Mouse (Mus musculus) megakaryocyte-erythroid progenitor cell, adult 5-6 weeks (primary cell): ENCODE data around the gene Colgalt2. TPM values are rescaled to one million over a fixed set of nuclear protein-coding genes. Genes with fewer than 3 reads are reported as not detected.

Experiments used
- ATAC-seq: replicated peaks from 2 replicates; pipeline ENCODE4 v1.8.0; 2016; ENCODE audit warnings: mild to moderate bottlenecking, inconsistent platforms; ENCODE audit not compliant: severe bottlenecking, poor library complexity, low FRiP score, low TSS enrichment
- total RNA-seq, 2 experiments: library from RNA; stranded (forward) in 1 of 2; stranded (reverse) in 1 of 2; fragments of 200-1000, 215-1000 nt in 1 of 2; fragments of >200 nt in 1 of 2; fragmentation: Nextera tagmentation in 1 of 2; gene quantifications; 2 replicates each; pipeline ENCODE4 v1.2.3; 2014 to 2017

Colgalt2 gene
- total RNA-seq, 2 experiments from 2014 or later: not detected

DNA sequence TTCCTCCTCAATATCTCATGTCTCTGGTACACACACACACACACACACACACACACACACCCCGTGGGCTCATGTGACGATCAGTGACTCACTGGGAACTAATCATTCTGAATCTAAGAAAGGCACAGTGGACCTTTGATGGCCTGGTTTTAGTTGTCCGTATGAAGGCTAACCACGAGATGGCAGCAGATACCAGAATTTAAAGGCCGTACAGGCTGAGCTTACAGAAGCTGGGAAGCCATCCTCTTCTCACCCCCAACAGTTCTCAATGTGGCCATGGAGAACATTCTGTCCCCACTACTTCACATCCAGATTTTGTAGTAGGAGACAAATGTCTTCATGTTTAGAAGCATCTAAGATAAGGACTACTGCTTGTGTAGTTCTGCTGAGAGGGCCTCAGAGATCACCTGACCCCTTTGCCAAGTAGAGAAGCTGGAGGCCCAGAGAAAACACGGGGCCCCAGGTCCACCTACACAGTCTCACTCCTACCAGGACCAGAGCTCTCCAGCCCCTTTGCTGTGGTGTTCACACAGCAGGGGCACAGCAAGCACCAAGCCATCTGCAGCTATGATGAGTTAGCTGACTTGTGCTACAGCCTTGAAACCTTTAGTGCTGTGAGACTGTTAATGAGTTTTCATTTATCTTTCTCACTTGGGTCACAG, 125.5 kb downstream of the Colgalt2 start:
- peak; percentile 88 for ATAC-seq

DNA sequence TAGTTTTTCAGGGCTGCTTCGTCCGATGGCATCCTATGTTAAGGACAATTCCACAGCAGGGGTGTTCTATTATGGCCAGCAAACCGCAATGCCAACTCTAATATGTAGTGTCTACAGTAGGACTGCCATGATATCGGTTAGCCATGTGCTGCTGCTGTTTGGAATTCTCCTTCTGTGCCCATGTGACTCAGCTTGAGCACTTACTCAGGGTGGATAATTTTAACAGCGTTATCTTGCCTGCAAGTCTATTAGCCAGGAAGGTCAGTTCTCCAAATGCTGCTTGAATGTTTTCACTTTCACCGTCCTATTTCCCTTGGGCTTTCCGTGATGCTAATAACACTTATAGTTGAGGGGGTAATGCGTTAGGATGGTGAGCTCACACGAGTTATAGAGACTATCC, 126.5 kb downstream of the Colgalt2 start:
- ATAC-seq: no peak

DNA sequence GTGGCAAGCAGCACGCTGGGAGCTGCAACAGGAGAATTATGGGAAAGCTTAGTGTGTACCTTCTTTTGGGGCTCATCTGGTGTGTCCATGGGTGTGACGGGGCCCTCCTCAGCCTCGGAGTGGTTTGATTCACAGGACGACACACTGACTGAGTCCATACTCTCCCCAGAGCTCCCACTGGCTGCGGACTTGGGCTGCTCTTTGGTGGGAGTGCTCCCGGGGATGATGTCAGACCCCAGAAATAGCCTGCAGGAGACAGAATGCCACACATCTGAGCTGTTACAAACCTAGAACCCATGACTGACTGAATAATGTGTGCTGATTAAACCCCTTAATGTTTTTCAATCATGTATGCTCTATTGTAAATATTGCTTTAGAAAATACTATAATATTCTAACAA, 128.6 kb downstream of the Colgalt2 start:
- no peak for ATAC-seq

DNA sequence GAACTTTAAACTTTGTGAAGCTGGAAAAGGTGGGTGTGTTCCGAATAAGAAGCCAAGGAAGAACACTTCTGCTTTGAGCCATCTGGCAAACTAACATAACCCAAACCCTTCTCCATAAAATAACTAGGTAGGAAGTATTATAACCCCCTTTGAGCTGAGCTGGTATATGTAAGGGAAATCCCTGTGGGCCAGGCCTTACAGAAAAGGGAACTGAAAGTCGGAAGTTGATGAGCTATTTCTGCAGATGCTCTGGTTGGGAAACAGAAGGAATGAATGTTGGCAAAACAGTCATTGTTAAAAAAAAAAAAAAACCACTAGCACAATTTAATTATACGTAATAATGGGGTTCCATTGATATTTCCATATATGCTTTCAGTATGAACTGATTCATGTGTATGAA, 129.1 kb downstream of the Colgalt2 start:
- ATAC-seq: no peak

DNA sequence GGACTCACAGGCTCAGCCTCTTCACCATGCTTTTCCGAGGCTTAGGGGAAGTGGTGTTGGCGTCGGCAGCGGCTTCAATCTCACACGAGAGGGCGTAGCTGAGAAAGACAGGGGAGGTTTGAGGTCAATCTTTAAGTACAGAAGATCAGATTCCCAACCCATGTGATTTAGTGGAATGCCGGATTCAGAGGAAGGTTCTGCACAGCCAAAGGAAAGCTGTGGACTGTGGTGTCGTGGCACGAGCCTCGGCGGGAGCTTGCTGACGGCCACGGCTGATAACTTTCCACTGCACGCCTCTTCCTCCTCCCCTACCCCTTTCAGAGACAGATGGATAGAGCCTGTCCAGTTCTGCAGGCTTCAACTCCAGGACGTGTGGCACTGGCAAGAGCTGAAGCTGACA, 131.9 kb downstream of the Colgalt2 start:
- 0 out of 2 replicates have a peak, but pooled peaks have one; percentile 35 for ATAC-seq

DNA sequence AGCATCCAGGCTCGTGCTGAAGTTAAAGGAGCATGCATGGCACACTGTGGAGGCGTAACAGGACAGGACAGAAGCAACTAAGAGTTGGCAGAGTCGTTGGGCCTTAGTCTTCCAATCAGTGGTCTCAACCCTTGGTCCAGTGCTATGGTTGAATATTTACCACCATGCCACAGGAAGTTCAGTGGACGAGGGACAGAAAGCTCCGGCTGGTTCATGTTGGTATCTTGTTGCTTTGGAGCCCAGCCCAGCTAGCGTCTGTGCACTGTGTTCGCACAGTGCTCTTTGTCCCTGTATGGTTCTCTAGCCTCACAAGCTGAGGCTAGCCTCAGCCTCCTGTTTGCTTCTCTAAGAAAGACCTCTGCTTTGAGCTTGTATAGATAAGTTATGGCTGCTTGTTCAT, 134.9 kb downstream of the Colgalt2 start:
- ATAC-seq: no peak

DNA sequence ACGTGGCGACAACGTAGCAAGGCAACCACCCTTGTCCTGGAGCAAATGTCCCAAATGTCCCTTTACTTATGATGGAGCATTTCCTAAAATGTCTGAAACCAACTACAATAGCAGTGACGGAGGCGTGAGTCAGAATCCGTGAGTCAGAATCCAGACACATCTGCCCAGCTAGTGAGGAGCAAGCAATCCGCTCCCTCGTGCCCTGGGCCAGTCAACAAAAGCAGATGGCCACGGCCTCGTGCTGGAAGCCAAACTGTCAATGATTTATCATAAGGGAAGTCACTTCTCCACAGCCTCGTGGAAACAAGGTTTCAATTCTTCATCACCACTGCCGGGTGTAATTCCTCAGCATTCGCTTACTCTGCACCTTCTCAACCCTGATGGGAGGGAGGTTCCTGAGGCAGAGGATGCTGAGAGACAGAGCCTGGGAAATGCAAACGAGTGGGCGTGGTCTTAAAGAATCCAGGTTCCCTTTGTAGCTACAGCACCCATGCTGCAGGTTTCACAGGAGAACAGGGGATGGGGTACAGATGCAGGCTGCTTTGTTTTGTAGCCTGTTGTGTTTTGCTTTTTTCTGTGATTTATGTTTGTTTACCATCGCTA, 136.9 kb downstream of the Colgalt2 start:
- no peak for ATAC-seq

DNA sequence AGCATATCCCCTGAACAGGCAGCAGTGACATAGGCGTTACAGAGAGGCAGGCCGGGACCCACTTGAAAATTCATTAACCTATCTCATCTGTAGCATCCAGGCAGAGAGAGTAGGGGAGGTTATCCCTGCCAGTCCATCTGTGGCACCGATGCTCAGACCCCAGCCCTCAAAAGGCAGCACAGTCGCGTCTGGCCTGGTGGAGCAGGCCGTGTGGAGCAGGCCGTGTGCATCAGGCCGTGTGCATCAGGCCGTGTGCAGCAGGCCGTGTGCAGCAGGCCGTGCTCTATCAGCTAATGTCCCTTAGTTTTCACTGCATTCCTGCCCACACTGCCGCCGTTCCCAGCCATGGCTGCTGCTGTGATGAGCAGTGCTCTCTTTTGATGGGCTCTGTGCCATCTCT, 137.6 kb downstream of the Colgalt2 start:
- ATAC-seq: no peak

DNA sequence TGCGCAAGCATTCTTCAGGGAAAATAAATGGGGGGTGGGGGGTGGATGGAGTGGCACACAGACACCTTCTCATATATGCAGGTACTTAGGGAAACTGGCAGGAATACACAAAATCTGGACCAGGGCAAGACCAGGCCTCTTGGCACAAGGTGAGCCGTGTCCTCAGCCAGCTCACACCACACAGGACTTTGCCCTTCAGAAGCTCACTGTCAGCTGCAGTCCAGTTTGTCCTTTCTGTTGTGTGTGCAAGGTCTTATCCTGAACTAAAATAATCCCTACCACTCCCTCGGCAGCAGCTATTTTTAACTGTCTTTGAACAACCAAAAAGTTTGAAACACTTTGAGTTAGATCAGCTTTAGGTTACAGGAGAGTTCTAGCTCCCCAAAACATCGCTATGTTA, 139.2 kb downstream of the Colgalt2 start:
- ATAC-seq: no peak

DNA sequence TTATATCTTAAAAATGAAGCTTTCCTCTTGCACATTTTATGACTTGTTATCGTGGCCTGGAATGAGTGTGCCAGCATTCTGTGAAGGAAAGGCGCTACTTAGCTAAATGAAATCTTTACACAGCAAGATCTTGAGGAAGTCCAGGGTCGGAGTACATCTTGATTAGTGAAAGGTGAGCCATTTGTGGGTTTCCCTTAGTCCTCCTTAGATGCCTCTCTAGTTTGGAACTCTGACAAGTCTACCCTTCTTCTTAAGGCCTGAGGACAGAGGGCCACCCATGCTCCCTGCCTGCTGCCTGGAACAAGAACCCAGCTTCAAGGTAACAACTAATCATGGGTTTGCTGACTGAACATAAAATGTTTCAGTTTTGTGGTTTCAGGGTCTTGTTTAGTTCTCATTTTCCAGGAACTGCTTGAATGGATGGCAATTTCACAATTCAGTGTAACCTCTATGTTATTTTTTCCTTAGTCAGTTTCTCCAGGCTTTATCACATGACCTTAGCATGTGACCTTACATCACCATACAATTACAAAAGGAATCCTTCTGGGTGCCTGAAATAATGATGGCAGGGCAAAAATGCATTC, 140.8 kb downstream of the Colgalt2 start:
- no peak for ATAC-seq

DNA sequence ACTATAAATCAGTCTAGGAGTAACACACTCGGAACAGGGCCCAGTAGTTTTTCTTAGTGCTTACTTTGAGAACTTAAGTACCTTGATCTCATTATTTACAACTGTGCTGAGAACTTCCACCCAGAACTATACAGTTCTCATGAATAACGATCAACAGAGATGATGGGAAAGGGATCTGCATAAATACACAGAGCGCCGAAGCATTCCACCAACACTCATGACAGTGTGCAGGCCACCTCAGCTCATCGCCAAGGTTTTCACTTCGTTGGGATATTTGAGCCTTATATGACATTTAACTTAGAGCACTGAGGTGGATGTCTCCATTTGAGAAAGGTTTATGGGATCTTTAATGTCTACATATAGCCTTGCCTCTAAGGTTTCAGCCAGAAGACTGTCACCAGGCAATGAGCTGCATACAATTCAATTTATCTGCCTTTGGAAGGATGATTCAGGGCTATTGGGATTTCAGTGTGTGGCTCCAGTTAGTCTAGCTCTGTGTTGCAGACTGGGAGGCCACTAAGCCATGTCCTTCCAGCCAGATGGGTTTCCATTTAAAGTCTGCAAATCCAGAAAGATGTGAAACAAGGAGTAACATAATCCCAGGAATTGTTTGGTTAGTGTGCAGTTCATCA, 143.2 kb downstream of the Colgalt2 start:
- no peak for ATAC-seq

DNA sequence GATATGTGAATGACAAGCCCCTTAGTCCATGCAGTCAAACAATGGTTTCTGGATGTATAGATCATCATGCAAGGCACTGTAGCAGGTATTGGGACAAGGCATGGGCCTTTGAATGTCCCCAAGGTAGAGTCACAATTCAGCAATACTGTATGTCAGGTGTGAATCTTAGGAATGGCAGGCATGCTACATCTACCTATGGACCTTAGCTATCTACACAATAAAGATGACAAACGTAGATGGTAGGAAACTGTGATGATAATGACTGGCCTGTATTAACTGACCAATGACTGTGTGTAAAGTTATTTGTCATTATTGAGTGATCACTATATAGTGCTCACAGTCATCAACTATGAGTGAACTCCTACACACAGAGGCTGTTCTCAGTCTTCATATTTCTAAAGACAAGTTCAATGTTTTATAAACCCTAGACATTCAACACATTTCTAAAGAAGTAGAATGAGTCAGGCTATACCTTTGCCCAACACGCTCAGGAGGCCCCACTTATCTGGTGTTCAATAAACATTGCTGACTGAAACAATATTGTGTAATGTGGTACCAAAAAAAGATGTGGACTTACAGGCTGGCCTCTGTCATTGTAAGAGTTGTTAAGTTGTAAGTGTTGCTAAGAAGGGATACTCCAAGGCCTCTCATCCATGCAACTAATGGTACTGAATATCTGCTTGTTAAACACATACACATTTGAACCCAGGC, 144.0 kb downstream of the Colgalt2 start:
- ATAC-seq: no peak

DNA sequence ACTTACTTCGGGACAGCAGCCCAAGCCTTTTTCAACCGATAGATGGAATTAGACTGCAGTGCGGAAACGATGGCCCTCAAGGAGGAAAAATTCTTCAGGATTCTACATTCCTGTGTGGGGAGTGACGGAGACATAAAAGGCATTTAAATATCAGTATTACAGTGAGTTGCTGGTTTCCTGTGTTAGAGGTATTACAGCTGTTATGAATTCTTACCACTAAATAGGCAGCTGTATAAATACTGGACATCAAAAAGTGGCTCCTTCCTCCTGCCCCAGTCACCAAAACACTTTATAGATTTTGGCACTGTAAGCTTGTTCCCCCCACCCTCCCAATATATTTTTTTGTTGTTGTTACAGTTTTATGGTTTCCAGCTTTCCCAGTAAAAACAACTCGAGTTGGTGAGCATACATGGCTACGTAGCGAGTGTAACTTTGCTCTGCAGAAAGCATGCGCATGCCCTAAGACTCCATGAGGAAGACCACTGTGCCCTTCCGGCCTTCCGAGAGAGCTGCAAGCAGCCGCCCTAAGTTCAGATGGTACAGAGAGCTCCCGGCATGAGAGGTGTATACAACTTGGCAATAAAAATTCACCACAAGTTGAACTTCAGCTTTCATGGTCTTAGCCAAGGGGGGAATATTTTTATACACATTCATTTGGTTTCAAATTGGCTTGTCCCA, 149.6 kb downstream of the Colgalt2 start:
- ATAC-seq: no peak

DNA sequence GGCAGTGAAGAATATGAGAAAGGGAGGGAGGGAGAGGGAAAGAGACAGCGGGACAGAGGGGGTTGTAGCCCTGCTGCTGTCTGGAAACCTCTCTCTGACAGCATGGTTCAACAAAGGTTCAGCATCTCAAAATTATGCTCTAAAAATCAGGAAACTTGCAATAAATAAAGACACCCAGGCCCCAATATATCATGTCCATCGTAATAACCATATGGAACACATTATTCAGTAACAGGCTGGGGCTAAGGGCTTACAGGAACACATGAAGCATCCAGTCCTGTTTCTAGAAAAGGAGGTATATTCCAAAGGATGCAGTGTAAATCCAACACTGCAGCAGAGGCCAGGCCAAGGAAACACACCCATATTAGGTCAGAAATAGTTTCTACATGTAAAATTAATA, 150.9 kb downstream of the Colgalt2 start:
- ATAC-seq: no peak

DNA sequence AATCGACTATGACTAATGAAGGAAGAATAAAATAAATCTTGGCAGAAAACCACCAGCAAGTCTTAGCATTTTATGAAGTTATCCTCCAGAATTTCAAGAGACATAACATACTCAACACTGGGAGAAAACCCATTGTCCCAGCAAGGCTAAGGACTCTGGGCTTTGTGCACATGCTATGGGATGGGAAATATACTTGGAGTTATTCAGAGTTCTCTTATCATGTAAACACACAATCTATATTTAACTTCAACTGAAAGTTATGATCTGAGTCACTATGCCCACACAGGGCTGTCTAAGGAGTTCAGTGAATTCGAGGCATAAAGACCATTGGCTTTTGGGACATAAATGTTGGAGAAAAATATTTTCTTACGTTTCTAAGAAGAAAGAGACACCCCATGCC, 151.3 kb downstream of the Colgalt2 start:
- ATAC-seq: no peak

DNA sequence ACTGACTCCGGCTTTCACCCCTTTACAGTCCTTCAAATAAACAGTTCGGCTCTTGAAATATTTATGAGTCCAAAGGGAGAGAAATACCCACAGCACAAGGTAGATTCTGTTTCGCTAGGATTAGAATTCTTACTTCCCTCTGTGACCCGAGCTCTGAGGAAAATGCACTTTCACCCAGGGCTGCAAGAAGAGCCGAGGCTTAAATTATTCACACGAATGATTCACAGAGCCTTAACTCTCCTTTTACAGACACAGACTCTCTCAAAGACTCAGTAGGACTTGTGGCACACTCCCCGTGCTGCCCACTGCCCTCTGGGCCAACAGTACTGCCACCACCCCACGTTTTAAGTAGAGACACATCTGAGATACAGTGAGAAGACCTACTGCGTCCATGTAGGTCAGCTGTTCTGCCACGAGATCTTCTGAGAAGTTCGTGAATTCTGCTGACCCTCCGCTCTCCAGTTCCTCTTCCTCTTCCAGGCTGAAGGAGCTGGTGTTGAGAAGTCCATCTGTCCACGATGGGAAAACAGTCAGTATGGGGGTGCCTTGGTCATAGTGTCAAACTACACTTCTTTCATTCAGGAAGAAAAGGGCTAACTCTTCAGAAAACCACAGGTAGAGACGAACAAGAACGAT, 154.4 kb downstream of the Colgalt2 start:
- ATAC-seq: 0 out of 2 replicates have a peak, but pooled peaks have one; percentile 14

DNA sequence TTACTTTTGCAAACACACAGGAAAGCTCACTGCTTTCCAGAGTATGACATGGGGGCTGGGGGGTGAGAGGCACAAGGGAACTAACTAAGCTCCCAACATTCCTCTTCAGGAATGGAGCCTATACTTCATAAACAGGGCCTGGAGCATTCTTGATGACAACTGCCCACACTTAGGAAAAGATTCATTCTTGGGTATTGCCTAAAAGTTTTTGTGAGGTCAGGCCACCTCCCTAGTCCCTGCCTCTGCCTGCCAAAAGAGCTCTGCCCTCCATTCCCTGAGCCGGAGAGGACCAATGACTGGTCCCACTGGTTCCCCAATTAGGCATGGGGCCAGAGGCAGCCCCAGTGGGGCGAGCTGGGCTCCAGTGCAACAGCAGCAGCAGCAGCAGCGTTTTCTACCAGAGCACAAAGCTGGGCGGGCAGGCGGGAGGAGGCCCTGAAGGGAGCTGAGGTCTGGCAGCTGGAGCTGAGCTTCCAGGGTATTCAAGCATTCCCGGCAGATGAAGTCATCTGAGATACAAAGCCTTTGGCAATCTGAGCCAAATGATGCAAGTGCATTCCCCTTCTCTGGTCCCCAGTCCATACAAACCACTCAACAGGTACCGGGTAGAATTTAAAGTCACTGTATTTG, 156.4 kb downstream of the Colgalt2 start:
- ATAC-seq: no peak

DNA sequence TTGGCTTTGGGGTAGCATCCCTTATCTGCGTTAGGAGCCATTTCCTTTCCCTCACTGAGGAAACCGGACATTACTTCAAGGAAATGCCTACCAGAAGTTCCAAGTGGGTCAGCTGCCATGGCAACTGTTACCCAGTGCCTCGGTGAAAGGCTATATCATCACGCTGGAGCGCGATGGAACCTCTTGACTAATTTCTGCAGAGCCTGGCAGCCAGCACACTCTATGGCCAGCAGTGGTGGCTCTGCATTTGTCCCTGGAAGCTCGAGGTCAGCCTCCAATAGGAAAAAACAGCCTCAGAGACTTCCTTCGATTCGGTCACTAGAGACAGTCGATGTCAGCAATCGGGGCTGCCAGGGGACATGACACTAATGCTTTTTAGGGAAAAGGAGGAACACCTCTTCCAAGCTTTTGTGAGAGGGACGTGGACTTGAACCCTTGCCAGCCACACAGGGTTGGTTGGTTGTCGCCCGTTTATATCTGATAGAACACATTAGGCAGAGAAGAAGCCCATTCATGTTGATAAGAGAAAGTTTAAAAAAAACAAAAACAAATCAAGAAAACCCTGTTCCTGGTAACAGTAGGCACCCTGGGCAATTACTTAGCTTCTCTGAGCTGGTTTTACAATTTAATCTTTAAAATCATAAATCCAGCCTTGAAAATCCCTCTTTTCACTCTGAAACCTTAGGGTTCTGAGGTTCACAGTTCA, 157.1 kb downstream of the Colgalt2 start:
- ATAC-seq: peak; percentile 51
